Mouse (Mus musculus): Measurements from ENCODE around the gene Sel1l2. TPM values are rescaled to one million over a fixed set of nuclear protein-coding genes. Genes with fewer than 3 reads are reported as not detected.

Gene Sel1l2
- total and polyA plus RNA-seq, 3 experiments: not detected

DNA sequence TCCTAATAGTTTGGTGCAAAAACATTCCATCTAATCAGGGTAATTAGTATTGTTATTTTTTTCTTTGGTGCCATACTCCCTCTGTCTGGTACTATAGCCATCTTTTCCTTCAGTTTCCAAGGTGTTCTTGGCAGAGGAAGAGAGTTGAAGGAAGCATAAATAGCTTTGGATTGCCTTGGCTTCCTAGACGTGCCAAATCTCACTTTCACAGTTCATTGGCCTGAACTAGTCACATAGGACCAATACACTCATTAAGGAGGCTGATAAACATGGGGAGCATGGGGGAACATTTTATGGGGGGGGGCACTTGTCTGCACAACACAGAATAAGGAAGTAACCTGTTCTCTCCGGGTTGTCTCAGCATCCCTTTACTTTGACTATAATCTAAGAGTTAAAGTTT is 174.1 kb downstream of the Sel1l2 start:
- TF ChIP-seq TAL1 (IDR thresholded peaks at IDR 0.05; ENCODE audit: low read length): no peak
- TF ChIP-seq CTCF (IDR thresholded peaks at IDR 0.05 in 2 of 3, conservative IDR thresholded peaks at IDR 0.05 in 1 of 3; ENCODE audit: control insufficient read depth in 1 of 3, insufficient read depth in 1 of 3, low read depth in 2 of 3, low read length in 3 of 3, poor library complexity in 1 of 3, severe bottlenecking in 1 of 3): no peak
- no peak for TF ChIP-seq TCF12 (IDR thresholded peaks at IDR 0.05; ENCODE audit: low read depth, low read length)
- no peak for TF ChIP-seq MAZ (IDR thresholded peaks at IDR 0.05; ENCODE audit: low read depth, low read length)
- no peak for TF ChIP-seq NELFE (IDR thresholded peaks at IDR 0.05; ENCODE audit: low read depth, low read length)
- no peak for TF ChIP-seq UBTF (IDR thresholded peaks at IDR 0.05; ENCODE audit: borderline replicate concordance, insufficient read depth, low read depth, low read length)
- TF ChIP-seq MYB (IDR thresholded peaks at IDR 0.05; ENCODE audit: low read depth, low read length): no peak
- TF ChIP-seq MYC (IDR thresholded peaks at IDR 0.05; ENCODE audit: low read depth, low read length): no peak
- no peak for TF ChIP-seq ZNF384 (IDR thresholded peaks at IDR 0.05; ENCODE audit: low read depth, low read length)
- H3K9me3 ChIP-seq (replicated peaks; ENCODE audit: insufficient read depth, low read length): no peaks in the 10 kb centered on the region

GRCm38 (mm10) chr2:140214519-140215027 is 174.9 kb downstream of the Sel1l2 start:
- Histone ChIP-seq H3K27me3 (ENCODE audit: control insufficient read depth in 1 of 2, insufficient read depth in 2 of 2, low read length in 2 of 2) (no peaks in the 10 kb centered on the region), H3K4me3 (ENCODE audit: control insufficient read depth in 1 of 2, insufficient read depth in 1 of 2, low read depth in 2 of 2, low read length in 2 of 2) (no peak overlapping the region), H3K9ac (ENCODE audit: control insufficient read depth, low read depth, low read length, poor library complexity, severe bottlenecking) (no peak overlapping the region), H3K79me2 (ENCODE audit: control insufficient read depth, insufficient read depth, low read length, poor library complexity) (no peaks in the 10 kb centered on the region), H3K4me1 (ENCODE audit: control insufficient read depth in 1 of 2, insufficient read depth in 2 of 2, low read length in 2 of 2) (no peaks in the 10 kb centered on the region), H3K27ac (ENCODE audit: control insufficient read depth, low read depth, low read length) (no peak overlapping the region), H3K36me3 (ENCODE audit: control insufficient read depth in 1 of 2, insufficient read depth in 2 of 2, low read length in 2 of 2) (no peaks in the 10 kb centered on the region), H3K9me3 (replicated peaks; ENCODE audit: insufficient read depth, low read length) (no peaks in the 10 kb centered on the region)
- no peak for DNase-seq (ENCODE audit: low read depth, low spot score)
- TF ChIP-seq POLR2A (IDR thresholded peaks at IDR 0.05; ENCODE audit: control insufficient read depth in 1 of 2, insufficient read depth in 1 of 2, low read depth in 1 of 2, low read length in 2 of 2, poor library complexity in 1 of 2) (no peak), MXI1 (IDR thresholded peaks at IDR 0.05; ENCODE audit: low read depth, low read length) (no peak), TAL1 (IDR thresholded peaks at IDR 0.05; ENCODE audit: low read length) (no peak), NRF1 (IDR thresholded peaks at IDR 0.05; ENCODE audit: insufficient read depth, low read depth, low read length, poor library complexity, severe bottlenecking) (no peak), MAZ (IDR thresholded peaks at IDR 0.05; ENCODE audit: low read depth, low read length) (no peak), TCF12 (IDR thresholded peaks at IDR 0.05; ENCODE audit: low read depth, low read length) (no peak), JUND (IDR thresholded peaks at IDR 0.05; ENCODE audit: low read depth, low read length) (no peak), MYC (IDR thresholded peaks at IDR 0.05; ENCODE audit: low read depth, low read length) (no peak), KAT2A (conservative IDR thresholded peaks at IDR 0.05; ENCODE audit: low read depth, low read length) (no peak), GABPA (IDR thresholded peaks at IDR 0.05; ENCODE audit: low read depth, low read length) (no peak), GATA1 (IDR thresholded peaks at IDR 0.05; ENCODE audit: low read depth, low read length) (no peak), MAX (IDR thresholded peaks at IDR 0.05; ENCODE audit: low read length) (no peak), CTCF (IDR thresholded peaks at IDR 0.05 in 2 of 3, conservative IDR thresholded peaks at IDR 0.05 in 1 of 3; ENCODE audit: control insufficient read depth in 1 of 3, insufficient read depth in 1 of 3, low read depth in 2 of 3, low read length in 3 of 3, poor library complexity in 1 of 3, severe bottlenecking in 1 of 3) (no peak), SMC3 (IDR thresholded peaks at IDR 0.05; ENCODE audit: low read depth, low read length) (no peak), ZC3H11A (IDR thresholded peaks at IDR 0.05; ENCODE audit: low read depth, low read length) (no peak)

More for the DNA sequence above, 174.1 kb downstream of the Sel1l2 start:
- Histone ChIP-seq H3K4me1 (ENCODE audit: control insufficient read depth in 1 of 2, insufficient read depth in 2 of 2, low read length in 2 of 2) (no peaks in the 10 kb centered on the region), H3K36me3 (ENCODE audit: control insufficient read depth in 1 of 2, insufficient read depth in 2 of 2, low read length in 2 of 2) (no peaks in the 10 kb centered on the region), H3K27me3 (ENCODE audit: control insufficient read depth in 1 of 2, insufficient read depth in 2 of 2, low read length in 2 of 2) (no peaks in the 10 kb centered on the region), H3K27ac (ENCODE audit: control insufficient read depth, low read depth, low read length) (no peak overlapping the region), H3K4me3 (ENCODE audit: control insufficient read depth in 1 of 2, insufficient read depth in 1 of 2, low read depth in 2 of 2, low read length in 2 of 2) (no peak overlapping the region), H3K79me2 (ENCODE audit: control insufficient read depth, insufficient read depth, low read length, poor library complexity) (no peaks in the 10 kb centered on the region), H3K9ac (ENCODE audit: control insufficient read depth, low read depth, low read length, poor library complexity, severe bottlenecking) (no peak overlapping the region)
- DNase-seq (ENCODE audit: low read depth, low spot score): no peak
